Mouse (Mus musculus): ENCODE measurements around the gene Akap8l.

GRCm38 (mm10) chr17:32312801-32313200 lies 37.6 kb downstream of the Akap8l start:
- no peak for TF ChIP-seq ZC3H11A (IDR thresholded peaks at IDR 0.05; ENCODE audit: borderline replicate concordance, low read depth, low read length)
- no peak for TF ChIP-seq CHD2 (IDR thresholded peaks at IDR 0.05; ENCODE audit: low read depth, low read length)
- no peak for TF ChIP-seq MAFK (IDR thresholded peaks at IDR 0.05; ENCODE audit: insufficient read depth, low read depth, low read length)
- TF ChIP-seq HCFC1 (IDR thresholded peaks at IDR 0.05; ENCODE audit: borderline replicate concordance, insufficient read depth, low read length), result no peak
